Mouse (Mus musculus) frontal cortex, postnatal 10 days (tissue): ENCODE measurements at regions not wholly inside any gene's neighbourhood (a gene's known extent, or its start where the extent isn't known, plus 50 kb on each side); places are given as distances from the start of the nearest gene placed in this dataset.
A peak's percentile ranks its signal among the peaks of the same experiment; 100 is the strongest.

Source experiments
- DNase-seq, 2 experiments: peaks; one replicate each; pipeline ENCODE4 v3.0.0; 2022; ENCODE audit warnings: low spot score in 2 of 2, mixed read lengths in 1 of 2

GRCm38 (mm10) chr2:8562948-8563347 is 1053.6 kb upstream of the Celf2 start:
- DNase-seq, result no peak

- no peak for DNase-seq
These were observed 1036.8 kb upstream of the Celf2 start for GRCm38 (mm10) chr2:8546116-8546515.

GRCm38 (mm10) chr2:8536842-8537241 is 1027.5 kb upstream of the Celf2 start:
- DNase-seq, result no peak

GRCm38 (mm10) chr2:8498466-8498865 is 989.1 kb upstream of the Celf2 start:
- peak in 1 of 2 experiments; percentile 8 for DNase-seq

GRCm38 (mm10) chr2:8477827-8478528 is 968.6 kb upstream of the Celf2 start:
- DNase-seq, result no peak

GRCm38 (mm10) chr2:8470546-8470945 is 961.2 kb upstream of the Celf2 start:
- no peak for DNase-seq

GRCm38 (mm10) chr2:8468989-8469388 is 959.6 kb upstream of the Celf2 start:
- DNase-seq, result no peak

- DNase-seq, result no peak
These were observed 959.0 kb upstream of the Celf2 start for GRCm38 (mm10) chr2:8468351-8468750.

- DNase-seq, result no peak
These were observed 958.3 kb upstream of the Celf2 start for GRCm38 (mm10) chr2:8467531-8468203.

GRCm38 (mm10) chr2:8452566-8453243 is 943.3 kb upstream of the Celf2 start:
- DNase-seq, result peak in 1 of 2 experiments; percentile 12

GRCm38 (mm10) chr2:8441230-8441629 is 931.9 kb upstream of the Celf2 start:
- DNase-seq, result no peak

- no peak for DNase-seq
These were observed 920.4 kb upstream of the Celf2 start for GRCm38 (mm10) chr2:8429652-8430343.

GRCm38 (mm10) chr2:8428145-8428544 is 918.8 kb upstream of the Celf2 start:
- DNase-seq, result no peak

- DNase-seq, result no peak
These were observed 918.4 kb upstream of the Celf2 start for GRCm38 (mm10) chr2:8427720-8428119.

GRCm38 (mm10) chr2:8415917-8416316 is 906.6 kb upstream of the Celf2 start:
- DNase-seq, result no peak

- DNase-seq, result no peak
These were observed 884.8 kb upstream of the Celf2 start for GRCm38 (mm10) chr2:8394128-8394527.

- DNase-seq, result no peak
These were observed 880.2 kb upstream of the Celf2 start for GRCm38 (mm10) chr2:8389530-8389929.

GRCm38 (mm10) chr2:8380246-8380645 is 870.9 kb upstream of the Celf2 start:
- DNase-seq, result peak; percentile 46 to 67

GRCm38 (mm10) chr2:8379590-8379989 is 870.2 kb upstream of the Celf2 start:
- DNase-seq, result no peak

- no peak for DNase-seq
These were observed 838.5 kb upstream of the Celf2 start for GRCm38 (mm10) chr2:8347867-8348266.

- peak; percentile 31 to 80 for DNase-seq
These were observed 835.4 kb upstream of the Celf2 start for GRCm38 (mm10) chr2:8344748-8345147.

GRCm38 (mm10) chr2:8338271-8338670 is 828.9 kb upstream of the Celf2 start:
- peak in 1 of 2 experiments; percentile 9 for DNase-seq
